Mouse (Mus musculus) frontal cortex, adult (tissue): ENCODE measurements around the gene Rad51b.

Source experiments
- ATAC-seq: cut with Nextera tagmentation; 2 replicates; pipeline ENCODE4 v1.9.2; 2017; ENCODE audit warnings: mild to moderate bottlenecking, moderate library complexity, mixed read lengths; ENCODE audit not compliant: low TSS enrichment

Rad51b gene

DNA sequence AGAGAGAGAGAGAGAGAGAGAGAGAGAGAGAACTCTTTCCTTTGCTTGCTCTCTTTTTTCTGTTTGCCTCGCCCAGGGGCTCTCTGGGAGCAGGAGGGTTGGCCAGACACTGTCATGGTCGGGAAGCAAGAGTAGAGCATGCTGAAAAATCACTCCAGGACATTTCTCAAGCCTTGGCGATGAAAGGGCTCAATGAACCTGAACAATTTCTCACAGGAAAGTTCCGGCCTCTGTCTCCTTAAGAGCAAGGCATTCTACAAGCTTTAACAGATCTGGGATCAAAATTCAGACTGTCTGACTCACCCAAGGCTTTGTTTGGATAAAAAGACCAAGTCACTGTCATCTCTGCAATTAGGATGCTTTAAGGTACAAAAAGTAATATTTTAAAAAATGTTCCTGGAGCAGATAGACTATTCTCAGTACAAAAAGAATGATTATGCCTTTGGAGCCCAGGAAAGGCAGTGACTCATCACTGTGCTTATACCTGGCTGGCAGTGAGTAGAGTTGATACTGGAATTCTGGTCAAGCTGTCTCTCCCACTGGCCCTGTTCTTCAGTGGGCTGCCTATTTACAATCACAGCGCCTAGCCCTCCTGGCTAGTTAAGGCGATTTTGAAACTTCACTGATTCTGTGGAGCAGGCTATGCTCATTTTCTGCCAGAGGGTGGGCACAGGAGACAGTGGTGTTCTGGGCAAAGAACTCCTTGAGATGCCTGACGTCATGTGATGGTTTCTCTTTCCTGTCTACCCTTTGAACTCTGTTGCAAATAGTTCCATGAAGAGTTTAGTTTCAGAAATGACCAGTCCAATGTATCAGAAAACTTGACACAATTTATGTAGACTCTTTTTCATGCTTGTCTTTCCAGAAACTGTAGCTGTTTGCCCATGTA, 352.0 kb downstream of the Rad51b start:
- ATAC-seq: peak; percentile 38; the same call in 1 of the 2 replicates

DNA sequence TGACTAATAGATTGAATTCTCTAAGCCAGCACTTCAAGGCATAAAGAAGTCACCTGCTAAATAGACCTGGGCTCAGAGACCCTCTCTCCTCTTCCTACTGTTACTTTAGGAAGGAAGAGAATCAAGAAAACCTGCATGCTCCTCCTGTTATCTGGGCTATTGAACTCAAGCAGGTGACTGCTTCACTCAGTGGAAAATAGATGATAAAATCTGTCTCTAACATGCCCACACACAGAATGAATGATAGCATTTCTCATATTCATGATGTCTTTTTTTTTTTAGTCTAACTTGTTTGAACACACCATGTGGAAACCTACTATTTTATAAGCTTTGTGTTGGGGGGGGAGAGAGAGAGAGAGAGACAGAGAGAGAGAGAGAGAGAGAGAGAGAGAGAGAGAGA, 352.7 kb downstream of the Rad51b start:
- no peak for ATAC-seq

DNA sequence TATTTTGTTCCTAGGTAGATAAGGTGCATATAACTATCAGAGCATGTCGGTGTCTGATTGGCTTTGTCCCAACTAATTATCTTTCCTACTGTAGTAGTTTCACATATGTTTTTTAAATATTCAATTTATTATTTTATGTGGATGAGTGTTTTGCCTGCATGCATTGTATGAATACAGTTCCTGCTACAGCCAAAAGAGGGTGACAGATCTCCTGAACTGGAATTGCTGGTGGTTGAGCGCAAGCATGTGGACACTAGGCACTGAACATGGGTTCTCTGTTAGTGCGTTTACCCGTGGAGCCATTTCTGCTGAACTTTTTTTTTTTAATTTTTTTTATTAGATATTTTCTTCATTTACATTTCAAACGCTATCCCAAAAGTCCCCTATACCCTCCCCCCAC, 358.1 kb downstream of the Rad51b start:
- no peak for ATAC-seq

DNA sequence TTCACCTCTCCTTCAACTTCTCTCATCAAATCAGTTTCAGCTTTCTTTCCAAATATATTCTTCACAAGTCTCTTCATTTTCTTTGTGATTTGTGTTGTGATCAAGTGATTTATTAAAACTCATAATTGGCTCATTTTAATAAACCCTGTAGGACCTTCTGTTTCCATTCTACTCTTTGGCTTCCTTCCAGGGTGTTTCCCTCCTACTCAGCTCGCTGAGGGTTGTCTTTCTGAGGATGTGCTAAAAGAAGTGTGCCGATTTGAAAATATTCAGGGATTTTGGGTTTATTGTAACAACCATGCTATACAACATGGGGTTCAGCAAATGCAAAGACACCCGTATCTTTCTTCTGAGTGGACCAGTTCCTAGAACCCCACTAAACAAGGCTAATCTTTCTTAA, 361.8 kb downstream of the Rad51b start:
- no peak for ATAC-seq

DNA sequence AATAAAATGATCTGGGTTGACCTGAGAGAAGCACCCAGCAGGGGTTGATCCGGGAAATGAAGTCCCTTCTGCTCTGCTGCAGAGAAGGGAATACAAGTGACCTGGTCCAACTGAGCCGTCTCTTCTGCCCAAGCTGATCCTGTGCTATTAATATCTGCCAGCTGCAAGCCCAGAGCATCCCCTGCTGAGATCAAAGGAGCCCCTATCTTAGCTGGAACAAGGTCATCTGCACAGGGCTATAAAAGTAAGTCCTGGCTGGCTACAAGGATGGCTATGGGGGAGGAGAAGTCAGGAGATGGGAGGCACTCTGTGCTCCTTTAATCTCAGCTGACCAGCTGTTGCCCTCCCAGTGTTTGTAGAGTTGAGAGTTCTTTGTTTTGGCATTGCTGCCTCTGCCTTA, 364.2 kb downstream of the Rad51b start:
- no peak for ATAC-seq

DNA sequence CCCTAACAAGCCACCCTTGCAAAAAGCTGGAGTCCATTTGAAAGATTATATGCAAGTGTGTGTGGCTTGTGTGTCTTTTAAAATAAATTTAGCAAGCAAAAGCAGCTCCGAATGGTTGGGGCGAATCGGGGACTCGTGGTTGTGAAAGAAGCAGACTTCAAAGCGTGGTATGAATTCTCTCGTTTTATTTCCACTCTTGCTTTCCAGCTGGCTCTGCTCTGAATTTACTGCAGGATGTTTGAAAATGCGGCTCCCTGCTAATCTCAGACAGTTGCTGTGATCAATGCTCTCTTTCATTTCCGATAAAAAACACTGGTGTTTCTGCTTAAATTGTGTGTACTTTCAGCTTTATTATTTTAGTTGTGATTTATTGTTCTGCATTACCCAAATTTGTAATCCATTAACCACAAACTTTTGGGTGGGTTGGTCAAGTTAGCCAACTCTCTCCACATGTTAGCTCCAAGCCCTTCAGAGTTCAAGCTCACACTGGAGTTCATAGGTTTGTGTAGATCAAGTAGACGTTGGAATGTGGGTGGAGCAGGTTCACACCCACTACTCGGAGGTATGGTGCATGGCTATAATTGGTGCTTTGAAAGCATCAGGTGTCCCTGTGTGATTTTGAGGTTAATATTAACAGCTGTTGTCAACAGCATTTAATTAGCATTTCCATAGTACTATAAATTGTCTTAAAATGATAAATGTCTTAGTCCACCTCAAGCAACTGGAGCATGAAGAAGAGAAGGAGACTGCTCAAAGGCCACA, 366.2 kb downstream of the Rad51b start:
- peak; percentile 93 for ATAC-seq

DNA sequence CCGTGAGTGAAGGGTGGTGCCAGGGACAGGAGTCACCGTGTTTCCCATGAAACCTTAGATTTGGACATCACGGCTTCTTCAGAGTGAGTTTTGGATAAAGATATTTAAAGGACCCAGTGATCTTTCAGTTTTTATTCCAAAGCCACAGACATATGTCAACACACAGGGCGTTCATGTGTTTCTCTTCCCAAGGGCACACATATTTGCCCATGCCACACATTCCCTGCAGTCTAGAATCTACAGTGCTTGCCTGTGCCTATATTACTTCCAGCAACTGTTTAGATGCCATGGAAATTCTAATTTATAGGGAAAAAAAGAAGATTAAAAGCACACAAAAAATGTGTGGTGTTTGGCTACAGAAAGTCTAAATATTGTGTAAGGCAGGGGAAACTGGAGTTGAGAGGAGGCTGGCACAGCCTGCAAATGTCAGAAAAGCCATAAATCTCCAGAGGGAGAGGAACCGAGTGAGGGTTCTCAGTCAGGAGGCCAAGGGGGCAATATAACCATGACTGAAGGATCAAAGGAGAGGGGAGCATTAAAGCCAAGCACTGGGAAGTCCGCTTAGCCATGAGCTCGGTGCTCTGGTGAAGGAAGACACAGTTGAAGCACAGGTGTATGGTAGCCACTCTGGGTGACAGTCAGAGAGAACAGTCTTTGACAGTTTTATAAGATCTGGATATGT, 367.0 kb downstream of the Rad51b start:
- no peak for ATAC-seq

DNA sequence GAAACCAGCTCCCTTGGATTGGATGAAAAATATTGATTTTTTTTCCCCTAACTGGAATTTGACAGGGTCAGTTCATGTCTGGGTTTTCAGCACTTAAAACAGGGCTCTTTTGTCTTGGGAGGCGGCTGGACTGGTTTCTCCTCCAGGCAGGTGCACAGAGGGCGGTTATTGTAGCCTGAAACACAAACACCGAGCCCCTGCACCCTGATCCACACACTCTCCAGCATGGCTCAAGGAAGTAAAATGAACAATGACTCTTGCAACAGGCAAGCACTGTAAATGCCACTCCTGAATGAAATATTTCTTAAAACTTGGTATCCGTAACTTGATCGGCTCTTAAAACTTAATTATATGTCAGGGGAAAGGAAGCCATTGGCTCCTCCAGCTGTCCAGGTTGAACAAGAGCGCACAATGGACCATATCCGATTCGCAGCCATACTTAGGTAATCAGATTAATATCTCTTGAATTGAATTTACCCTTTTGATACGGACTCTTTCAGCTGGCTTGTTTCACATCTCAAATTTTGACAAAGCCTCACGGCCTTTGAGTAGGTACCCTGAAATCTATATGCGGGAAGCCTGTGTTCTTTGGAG, 377.9 kb downstream of the Rad51b start:
- no peak for ATAC-seq

DNA sequence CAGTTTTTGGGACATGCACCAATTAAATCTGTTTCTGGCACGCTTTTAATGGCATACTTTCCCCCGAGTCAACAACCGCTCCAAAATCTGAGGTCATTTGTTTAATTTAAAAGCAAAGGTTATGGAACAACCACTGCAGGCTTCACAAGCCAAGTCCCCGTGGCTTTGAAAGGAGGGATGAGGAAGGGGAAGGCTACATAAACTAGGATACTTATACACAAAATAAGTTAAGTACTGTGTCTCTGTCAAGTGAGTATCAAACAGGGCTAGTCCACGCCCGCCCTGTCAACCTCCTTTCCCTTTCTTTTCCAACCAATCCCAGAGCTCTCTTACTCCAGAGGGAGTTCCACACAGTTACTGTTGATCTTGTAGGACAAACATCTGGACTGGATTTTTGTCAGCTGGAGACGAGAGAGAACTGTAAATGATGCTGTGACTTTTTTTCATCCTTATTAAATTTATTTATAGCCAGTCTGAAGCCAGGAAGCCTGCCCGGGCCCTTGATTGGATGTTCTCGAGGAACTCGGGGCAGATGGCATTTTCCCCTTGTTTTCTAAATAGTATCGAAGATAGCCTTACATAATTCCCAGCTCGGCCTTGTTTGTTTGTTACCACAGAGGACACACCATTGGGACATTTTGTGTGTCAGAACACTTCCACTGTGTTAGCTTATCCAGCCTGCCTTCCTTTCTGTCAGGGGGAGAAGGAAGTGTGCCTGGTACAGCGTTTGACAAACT, 378.5 kb downstream of the Rad51b start:
- ATAC-seq: peak; percentile 43

DNA sequence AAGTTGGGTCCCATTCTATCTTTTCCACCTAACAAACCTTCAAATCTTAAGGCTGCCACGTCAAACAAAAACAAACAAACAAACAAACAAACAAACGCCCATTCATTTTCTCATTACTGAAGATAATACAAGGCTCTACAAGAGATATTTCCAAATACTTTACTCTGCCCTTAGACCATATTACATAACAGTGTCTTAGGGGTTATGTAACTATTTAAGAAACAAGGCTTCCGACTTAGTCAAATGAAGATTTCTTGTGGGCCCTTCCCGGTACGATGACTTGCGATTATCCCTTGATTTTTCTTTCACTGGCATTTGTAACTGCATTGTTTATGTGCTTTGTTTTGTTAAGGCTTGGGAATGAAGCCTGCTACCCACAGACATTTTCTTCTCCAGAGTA, 379.2 kb downstream of the Rad51b start:
- ATAC-seq: no peak

DNA sequence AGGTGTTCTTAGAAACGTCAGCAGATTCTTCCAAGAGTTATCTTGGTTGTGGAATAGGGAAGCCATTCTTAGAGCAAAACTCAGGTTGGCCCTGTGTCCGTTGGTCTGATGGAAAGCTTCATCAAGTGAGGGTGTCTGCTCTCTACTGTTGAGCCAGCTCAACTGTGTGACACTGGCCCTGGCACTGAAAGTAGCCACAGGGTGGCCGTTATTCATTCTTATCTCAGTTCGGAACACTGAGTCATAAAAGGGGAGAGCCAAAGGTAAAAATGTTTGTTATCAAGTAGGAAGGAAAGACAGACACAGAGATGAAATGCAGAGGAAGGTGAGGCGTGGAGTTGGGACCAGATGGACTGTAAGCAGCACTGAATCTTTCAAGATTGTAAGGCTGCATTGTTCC, 379.8 kb downstream of the Rad51b start:
- ATAC-seq: no peak

DNA sequence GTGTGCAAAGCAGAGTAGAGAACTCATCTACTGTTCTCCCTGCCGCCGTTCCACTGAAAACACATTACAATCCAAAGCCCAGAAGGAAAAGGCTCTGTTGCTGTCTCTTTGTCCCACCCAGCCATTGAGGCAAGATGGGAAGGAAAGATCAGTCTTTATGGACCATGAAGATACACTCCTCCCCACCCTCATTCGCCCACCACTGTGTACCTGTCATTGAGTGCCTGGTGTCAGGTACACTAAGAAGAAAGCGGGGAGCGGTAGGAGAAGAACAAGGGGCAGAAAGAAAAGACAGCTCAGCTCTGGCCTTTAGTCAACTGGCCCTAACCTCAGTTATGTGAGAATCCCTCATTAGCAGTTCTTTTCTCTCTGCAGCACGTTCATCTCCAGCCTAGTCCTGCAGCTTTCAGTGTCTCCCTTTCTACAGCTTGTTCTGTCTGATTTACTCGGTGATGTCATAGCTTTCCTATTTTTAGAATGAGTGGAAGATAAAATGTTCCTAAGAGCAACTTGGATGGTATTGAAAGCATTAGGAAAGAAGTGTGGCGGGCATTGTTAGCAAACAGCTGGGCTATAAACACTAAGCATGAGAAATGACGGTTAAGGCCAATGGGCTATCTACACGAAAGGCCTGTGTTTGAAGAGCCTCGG, 382.3 kb downstream of the Rad51b start:
- ATAC-seq: peak; percentile 58

DNA sequence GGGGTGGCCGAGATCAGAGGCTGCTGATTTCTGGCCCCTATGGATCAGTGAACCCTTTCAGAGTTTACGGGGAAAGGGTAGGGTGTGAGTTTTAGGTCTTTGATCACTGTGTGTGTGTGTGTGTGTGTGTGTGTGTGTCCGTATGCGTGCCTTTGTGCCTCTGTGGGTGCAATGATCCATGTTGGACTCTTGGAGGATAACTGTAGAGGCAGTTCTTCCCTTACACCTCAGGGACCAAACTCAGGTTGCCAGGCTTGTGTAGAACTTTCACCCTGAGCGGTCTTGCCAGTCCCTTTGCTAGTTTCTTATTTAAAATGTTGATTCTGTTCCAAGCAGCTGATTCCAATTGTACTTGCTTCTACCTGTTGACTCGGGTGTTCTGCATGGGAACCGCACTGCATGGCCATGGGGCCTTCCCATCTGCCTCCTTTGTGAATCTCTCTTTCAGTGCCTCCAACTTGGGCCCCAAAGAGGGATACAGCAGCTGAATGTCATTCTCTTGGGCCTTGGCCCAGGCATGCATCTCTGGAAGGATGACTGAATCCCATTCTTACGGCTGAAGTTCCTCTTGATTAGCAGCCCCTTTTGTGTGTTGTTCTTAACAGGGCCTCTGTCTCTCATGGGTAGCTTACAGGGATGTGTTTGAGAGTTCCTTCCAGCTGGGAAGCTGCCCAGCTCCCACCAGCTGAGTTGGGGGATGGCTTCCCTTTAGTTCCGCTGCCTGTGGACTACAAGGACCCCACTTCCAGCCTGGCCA, 383.0 kb downstream of the Rad51b start:
- ATAC-seq: no peak

DNA sequence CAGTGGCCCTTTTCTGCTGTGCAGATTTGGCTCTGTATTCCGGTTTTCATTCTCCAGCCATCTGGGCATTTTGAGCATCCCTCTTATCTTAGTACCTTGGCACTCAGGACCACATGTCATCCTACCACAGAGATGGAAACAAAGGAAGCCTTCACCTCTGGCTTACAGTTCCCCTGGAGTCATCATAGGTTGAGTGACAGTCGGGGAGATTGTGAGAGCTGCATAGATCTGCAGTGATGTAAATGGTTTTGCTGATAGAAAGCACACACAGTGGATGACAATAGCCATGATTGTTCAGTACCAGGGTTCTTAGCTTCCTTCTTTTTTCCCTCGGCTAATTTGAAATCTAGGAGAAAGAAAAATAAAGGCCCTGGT, 383.6 kb downstream of the Rad51b start:
- ATAC-seq: no peak

DNA sequence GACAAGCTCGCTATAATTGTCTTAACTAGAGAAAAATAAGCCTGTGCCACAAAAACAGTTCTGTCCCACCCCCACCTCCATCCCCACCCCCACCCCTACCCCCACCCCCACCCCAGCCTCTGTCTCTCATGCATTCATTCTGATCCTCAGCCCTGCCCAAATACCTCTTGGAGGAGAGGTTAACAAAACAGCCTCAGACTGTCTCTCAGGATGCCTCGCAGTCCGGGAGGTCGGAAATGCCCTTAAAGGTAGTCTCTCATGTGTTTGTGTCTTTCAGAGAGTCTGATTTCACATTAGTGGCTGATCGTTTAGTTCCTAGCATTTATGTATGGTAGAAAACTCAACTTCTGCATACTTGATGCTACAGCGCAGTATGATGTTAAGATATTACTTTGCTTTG, 384.5 kb downstream of the Rad51b start:
- ATAC-seq: no peak

DNA sequence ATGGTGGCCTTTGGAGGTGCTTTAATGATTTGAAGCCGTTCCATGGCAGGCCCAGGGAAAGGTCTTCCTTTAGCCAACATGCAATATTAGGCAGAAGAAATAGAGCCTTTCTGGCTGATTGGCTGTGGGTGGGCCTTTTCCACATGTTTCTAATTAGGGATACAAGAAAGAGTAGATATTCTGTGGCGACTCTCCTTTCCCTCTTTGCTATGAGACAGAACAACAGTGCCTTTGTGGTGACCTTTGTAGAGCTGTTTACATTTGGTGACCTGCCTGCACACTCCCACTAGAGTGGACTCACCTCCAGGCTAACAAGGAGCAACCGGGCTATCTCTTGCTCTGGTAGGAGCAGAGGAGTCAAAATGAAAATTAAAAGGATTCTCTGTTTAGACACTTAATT, 386.3 kb downstream of the Rad51b start:
- ATAC-seq: no peak

DNA sequence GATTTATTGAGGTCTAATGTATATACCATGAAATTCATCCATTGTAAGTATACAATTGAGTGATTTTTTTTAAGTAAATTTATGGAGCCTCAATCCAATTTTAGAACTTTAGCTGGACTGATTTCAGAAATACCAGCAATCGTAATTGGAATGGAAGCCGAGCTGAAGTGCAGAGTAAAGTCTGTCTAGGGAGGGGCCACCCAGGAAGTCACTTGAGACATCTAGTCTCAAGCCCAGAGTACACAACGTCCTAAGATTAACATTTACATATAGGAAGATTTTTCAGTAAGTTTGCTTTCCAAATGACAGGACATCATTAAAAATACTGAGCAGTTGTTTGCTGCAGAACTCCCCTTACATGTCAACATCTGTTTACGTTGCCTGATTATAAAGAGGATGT, 386.7 kb downstream of the Rad51b start:
- no peak for ATAC-seq

DNA sequence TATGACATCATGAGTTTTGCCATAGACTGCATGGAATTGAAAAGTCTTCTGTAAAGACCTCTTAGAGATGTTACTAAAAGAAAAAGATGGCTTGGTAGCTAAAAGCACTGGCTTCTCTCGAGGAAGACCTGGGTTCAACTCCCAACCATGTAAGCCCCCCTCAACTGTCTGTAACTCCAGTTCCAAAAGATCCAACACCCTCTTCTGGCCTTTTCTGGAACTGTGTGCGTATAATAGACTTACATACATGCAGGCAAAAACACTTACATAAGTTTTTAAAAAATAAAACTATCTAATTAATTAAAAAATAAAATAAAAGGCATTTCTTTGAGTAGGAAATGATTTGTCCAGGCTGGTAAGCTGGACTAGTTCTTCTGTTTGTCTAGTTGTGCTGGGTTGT, 387.3 kb downstream of the Rad51b start:
- ATAC-seq: no peak

DNA sequence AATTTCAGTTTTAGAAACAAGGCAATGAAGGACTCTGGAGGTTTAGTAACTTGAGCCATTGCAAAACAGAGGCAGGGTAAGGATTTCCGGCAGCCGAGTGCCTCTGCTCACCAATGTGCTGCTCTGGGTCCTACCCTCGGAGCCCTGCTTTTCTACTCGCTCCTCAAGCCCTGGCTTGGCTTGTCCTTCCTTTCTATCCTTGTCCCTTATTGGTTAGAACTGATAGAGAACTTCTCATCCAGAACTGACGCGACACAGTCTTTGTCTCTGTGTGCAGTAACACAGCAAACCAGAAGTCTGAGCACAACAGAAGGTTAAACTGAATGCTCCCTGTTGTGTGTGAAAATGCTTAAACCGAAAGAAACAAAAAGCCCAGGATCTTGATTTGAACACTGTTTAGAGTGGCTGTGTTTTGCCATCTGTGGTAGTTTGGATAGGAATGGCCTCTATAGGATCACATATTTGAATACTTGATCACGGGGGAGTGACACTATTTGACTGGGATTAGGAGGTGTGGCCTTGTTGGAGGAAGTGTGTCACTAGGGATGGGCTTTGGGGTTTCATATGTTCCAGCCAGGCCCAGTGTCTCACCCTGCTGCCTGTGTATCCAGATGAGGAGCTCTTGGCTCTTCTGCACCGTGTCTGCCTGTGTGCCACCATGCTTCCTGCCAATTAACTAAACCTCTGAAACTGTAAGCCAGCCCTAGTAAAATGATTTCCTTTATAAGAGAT, 389.7 kb downstream of the Rad51b start:
- no peak for ATAC-seq
